Mouse (Mus musculus) ES-E14 (cell line): ENCODE measurements at regions not wholly inside any gene's neighbourhood (a gene's known extent, or its start where the extent isn't known, plus 50 kb on each side); places are given as distances from the start of the nearest gene placed in this dataset.

ENCODE experiments used
- CHD2 ChIP-seq: IDR thresholded peaks from 2 replicates; pipeline ENCODE4 v1.6.1; 2014; ENCODE audit warnings: mild to moderate bottlenecking, low read depth, low read length, inconsistent platforms
- HCFC1 ChIP-seq: IDR thresholded peaks from 2 replicates; pipeline ENCODE4 v1.6.1; 2012; ENCODE audit warnings: low read length, inconsistent platforms, borderline replicate concordance; ENCODE audit not compliant: insufficient read depth
- ZC3H11A ChIP-seq: IDR thresholded peaks from 2 replicates; pipeline ENCODE4 v1.6.1; 2012; ENCODE audit warnings: low read depth, mild to moderate bottlenecking, inconsistent platforms, low read length, borderline replicate concordance
- ZNF384 ChIP-seq: IDR thresholded peaks from 2 replicates; pipeline ENCODE4 v1.6.1; 2012; ENCODE audit warnings: low read depth, low read length, inconsistent platforms

- TF ChIP-seq CHD2 (no peak), ZNF384 (no peak), HCFC1 (no peak), ZC3H11A (no peak)
Observed at GRCm38 (mm10) chr5:46020175-46020574, 162.8 kb upstream of the Lcorl start.
